Mouse (Mus musculus): Measurements from ENCODE around the gene Fzd1.

Fzd1 gene

DNA sequence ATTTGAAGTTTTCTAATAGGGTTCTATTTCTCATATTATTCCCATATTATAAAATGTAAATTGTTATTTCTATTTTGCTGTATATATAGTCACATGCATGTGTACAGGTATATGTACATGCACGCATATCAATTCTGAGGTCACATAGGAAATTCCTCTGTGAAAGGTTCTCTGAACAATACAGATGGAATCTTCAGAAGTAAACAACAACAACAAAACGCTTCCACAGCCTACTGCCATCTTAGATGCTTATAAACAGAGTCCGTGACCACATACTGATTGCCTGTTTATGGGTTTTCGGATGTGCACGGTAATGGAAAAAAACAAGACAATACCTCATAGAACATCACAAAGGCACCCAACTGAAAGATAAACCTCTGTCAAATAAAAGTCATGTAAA, 4.7 kb downstream of the Fzd1 start:
- no peak for DNase-seq (ENCODE audit: low read depth, low spot score)

DNA sequence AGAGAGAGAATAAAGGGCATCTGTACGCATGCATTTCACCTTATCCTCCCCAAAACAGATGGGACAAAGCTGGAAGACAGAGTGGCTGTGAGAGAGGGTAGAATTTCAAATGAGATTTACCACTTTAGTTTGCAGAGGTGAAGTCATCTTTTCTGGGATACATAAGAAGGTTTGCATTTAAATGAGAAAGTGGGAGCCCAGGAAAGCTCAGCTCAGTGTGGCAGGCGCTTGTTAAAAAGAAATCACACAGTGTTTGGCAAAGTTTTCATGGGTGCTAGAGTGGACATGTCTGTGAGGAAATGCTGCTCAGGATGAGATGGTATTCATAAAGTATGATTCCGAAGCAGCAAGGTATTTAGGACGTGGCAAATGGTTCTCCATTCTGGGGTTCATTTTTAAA, 15.1 kb downstream of the Fzd1 start:
- no peak for DNase-seq (ENCODE audit: low read depth, low spot score)

DNA sequence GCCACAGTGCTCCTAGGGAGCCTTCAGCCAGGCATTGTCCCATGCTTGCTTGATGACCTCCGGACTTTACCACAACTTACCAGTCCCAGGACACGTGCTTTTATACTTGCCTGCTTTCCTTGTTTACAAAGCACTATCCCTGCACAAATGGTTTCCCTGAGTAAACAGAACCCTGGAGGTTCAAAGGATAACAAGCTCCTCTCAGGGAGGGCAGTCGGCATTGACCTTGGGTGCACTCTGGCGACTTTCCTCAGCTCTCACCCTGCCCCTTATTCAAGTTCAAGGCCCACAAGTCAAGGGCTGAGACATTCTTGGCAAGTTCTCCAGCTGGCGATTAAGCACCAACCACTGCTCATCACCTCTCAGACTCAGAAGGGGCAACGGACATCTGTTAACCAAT, 20.8 kb downstream of the Fzd1 start:
- DNase-seq (ENCODE audit: low read depth, low spot score), result no peak

DNA sequence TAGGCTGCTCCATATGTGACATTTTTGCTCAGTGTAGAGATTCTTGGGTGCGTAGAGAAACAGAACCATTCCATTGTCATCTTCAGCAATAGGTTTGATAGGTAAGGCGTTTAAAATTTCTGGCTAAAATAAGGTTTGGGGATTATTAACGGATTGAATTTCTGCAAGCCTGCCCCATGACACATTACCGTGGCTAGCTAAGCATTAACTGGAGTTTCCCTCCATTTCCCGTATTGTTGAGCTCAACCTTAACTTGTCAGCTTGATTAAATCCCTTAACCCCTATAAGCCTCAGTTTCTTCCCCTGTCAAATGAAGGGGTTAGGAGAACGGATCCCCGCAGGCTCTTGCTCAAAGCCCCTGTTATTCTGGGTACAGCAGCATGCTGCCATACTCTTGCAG, 22.4 kb downstream of the Fzd1 start:
- no peak for DNase-seq (ENCODE audit: low read depth, low spot score)

DNA sequence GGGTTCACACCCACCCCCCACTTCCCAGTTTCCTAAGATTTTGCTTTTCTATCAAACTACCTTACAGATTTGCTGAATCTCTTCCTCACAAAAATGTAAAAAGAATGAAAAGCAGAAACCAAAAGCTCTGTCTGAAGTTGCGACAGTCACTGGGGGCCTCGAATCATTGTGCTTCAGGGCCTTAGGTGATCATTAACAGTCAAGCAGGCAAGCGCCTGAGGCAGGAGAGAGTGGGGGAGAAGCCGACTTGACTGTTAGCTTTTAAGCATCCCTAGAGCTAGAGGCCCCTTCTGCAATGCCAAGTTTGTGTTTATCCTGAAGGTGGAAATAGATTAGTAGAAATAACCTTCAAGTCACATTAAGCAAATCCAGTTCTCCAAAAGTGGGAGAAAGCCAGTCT, 24.6 kb downstream of the Fzd1 start:
- no peak for DNase-seq (ENCODE audit: low read depth, low spot score)

DNA sequence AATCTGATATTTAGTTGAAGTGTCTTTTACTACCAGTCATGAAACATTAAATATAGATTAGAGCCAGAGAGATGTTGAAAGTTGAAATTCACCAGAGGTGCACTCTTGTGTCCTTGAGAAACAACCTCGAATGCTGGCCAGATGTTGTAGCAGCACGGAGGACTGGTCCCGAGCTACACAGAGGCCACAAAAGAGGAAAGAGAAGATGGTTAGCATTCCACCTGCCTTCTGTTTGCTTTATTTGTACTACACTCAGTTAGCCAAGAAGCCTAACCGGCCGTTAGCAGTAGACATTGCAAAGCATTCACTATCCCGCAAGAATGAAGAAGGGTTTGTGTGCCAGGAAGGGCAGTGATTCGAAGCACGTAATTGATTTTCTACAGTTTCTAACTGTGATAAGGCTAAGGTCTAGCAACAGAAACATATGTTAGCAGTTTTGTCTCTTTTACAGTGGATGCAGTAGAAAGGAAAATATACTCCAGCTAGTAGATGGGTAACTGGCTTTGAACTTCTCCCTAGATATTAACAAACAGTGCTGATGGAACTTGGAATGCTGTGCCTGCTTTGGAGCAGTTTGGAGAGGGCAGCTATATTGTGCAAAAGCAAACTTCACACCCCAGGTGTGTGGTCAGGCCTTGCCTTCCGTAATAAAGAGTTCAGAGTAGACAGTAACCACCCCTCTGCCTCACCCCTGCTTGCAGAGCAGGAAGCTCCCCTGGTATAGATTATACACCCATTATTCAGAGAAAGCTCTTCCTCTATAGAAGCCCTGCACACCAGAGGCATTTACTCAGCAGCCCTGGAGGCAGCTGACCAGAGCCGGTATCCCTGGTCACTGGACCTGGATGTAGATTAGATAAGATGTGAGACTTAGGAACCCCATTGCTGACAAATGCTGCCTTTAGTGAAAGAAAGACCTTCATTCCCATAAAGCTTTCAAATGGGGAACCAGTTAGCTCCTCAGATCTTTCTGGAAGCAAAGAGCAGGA, 25.3 kb downstream of the Fzd1 start:
- DNase-seq (ENCODE audit: low read depth, low spot score), result no peak

DNA sequence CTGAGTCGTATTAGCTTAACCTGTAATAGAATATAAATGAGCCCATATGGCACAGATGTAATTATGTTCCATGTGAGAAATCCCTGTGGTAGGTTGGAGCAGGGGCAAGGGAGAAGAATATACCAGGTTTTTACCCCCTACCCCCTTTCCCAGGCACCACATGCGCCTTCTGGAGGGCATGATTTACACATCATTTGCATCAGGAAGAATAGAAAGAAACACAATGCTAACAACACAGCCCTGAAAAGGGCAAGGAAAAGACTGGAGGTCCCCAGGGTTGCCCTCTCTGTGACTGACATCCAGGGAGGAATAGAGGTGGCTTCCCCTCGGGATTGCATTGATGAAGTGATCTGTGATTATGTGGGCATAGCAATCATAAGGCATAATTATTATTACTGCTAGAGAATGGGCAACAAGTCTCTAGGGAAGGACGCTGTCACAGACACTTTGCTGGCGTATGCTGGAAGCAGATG, 26.1 kb downstream of the Fzd1 start:
- DNase-seq (ENCODE audit: low read depth, low spot score), result no peak

DNA sequence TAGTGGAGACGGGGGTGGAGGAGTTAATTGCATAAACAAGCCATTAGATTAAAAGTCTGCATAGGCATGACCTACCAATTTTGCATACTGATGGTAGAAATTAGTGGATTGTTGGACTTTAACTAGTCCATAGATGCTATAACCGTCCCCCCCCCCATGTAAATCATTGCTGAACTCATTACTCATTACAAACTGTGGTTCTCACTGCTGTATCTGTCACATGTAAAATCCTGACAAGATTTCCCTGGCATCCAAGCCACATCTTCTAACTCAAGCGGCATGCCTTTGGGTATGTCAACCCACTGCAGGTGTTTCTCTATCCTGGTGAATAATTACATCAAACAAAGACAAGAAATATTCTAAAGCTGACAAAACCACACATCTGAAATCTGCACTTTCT, 26.8 kb downstream of the Fzd1 start:
- DNase-seq (ENCODE audit: low read depth, low spot score), result no peak

Measured in telencephalon, adult 2 months (tissue).